Mouse (Mus musculus): Measurements from ENCODE around the gene Slc7a10.

- TF ChIP-seq POLR2A (IDR thresholded peaks at IDR 0.05; ENCODE audit: low read depth, low read length) (no peak), USF1 (IDR thresholded peaks at IDR 0.05; ENCODE audit: low read depth, low read length) (no peak), CTCF (conservative IDR thresholded peaks at IDR 0.05 in 1 of 2, IDR thresholded peaks at IDR 0.05 in 1 of 2; ENCODE audit: low read depth in 2 of 2, low read length in 2 of 2) (no peak), EP300 (IDR thresholded peaks at IDR 0.05; ENCODE audit: low read length) (no peak), MAZ (IDR thresholded peaks at IDR 0.05; ENCODE audit: low read depth, low read length) (no peak), E2F4 (IDR thresholded peaks at IDR 0.05; ENCODE audit: insufficient replicate concordance, low read depth, low read length) (no peak), RCOR1 (conservative IDR thresholded peaks at IDR 0.05; ENCODE audit: low read depth, low read length) (no peak), TBP (conservative IDR thresholded peaks at IDR 0.05; ENCODE audit: low read depth, low read length) (no peak), NRF1 (IDR thresholded peaks at IDR 0.05; ENCODE audit: low read depth, low read length) (no peak), SIN3A (IDR thresholded peaks at IDR 0.05; ENCODE audit: low read length) (no peak), CHD1 (IDR thresholded peaks at IDR 0.05; ENCODE audit: low read depth, low read length) (no peak), MXI1 (IDR thresholded peaks at IDR 0.05; ENCODE audit: low read depth, low read length) (no peak)
Measured at GRCm38 (mm10) chr7:35172519-35172918, 13.7 kb upstream of the Slc7a10 start.

All from CH12.LX (cell line).